Mouse (Mus musculus) adipocyte (in vitro differentiated cells): ENCODE results near the gene Sptb.

Experiments used
- DNase-seq: peaks from one replicate; pipeline ENCODE4 v3.0.0-alpha.2; 2016; ENCODE audit warnings: low spot score

Sptb gene

GRCm38 (mm10) chr12:76673794-76674222, 36.5 kb downstream of the Sptb start:
- no peak for DNase-seq

DNA sequence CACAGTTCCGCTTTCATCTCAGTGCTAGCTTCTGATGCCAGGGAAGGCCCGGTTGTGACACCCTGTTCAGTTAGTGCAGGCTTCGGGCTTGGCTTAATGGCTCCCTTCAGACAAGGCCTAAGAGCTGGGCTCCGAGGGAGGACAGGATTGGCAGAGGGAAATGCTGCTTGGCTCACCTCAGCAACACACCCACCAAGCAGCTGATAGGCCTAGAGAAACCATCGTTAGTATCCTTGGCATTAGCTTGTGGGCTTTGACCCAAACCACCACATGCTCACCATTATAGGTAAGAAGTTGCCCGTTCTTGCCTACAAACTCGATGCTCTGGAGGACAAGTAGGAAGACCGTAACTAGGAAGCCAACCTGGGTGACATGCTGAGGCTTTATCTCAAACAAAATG, 38.3 kb downstream of the Sptb start:
- no peak for DNase-seq

DNA sequence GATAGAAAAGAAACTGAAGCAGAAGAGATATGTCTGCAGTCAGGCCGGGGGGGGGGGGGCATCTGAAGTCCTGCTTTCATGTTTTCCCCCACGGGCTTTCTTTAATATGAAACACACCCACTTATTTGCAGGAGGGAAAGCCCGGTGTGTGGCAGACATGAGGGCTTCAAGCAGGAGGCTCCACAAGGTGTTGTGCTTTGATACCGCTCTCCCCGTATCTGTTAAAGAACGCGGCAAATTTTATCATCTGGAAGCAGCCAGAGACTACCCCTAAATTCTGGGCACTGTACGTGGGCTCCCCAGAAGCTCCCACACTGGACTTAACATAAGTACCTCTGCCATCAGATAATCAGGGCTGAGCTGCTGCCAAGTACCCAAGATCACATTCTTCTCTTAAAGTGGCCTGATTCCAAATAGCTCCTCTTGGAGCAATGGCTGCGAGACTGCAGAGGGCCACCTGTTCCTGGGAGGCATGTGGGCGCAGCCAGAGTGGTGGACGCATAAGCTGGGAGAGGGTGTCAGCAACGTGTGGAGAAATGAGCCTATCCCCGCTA, 39.7 kb downstream of the Sptb start:
- no peak for DNase-seq

GRCm38 (mm10) chr12:76669956-76670530, 40.3 kb downstream of the Sptb start:
- no peak for DNase-seq

GRCm38 (mm10) chr12:76668654-76669419, 41.5 kb downstream of the Sptb start:
- DNase-seq, result no peak

- DNase-seq, result no peak
Measured at GRCm38 (mm10) chr12:76651788-76652345, 58.5 kb downstream of the Sptb start.

DNA sequence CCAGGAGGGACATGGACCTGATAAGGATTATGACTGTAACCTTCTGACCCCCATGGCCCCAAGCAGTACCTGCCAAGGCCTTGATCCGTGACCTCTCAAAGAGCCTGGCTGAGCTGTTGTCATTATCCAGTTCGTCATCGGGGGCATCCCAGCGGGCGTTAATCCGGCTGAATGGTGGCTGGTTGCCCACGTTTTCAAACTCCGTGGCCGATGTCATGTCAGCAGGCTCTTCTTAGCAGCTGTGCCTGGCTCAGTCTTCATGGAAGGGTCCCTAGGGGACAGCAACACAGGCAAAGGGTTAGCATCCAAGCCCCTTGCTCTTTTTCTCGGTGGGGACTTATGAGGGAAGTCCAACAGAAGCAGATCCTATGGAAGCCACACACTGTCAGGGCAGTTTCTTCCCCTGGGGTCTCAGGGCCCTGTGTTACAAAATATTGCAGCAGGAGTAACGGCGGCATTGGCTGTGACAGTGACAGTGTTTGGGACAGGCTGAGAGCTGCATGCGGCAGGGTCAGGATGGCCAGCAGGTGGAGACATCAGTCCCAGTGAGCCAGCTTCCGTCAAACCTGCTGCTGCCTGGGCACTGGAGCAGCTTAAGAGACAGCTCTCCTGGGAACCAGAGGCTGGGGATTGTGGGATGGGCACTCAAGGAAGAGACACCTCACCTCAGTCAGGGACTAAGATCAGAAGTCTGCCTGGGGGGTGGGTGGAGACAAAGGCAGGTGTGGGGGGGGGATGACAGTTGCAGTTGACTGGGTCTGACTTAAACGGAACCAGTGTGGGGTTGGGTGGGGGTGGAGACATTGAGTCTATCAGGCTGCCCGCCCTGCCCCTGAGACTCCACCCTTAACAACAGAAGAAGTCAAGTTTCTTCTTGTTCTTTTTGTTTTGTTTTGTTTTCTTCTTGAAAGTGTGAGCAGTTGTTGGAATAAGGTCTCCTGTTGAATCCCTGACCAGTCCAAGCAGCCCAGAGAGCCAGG, 60.3 kb downstream of the Sptb start:
- peak; percentile 8 for DNase-seq

GRCm38 (mm10) chr12:76645222-76646110, 64.9 kb downstream of the Sptb start:
- DNase-seq, result no peak

- no peak for DNase-seq
Measured at GRCm38 (mm10) chr12:76643679-76644078, 66.7 kb downstream of the Sptb start.

GRCm38 (mm10) chr12:76642616-76643015, 67.7 kb downstream of the Sptb start:
- DNase-seq, result no peak

- DNase-seq, result peak; percentile 34
Measured at GRCm38 (mm10) chr12:76640620-76641019, 69.7 kb downstream of the Sptb start.

- DNase-seq, result no peak
Measured at GRCm38 (mm10) chr12:76634899-76635693, 75.3 kb downstream of the Sptb start.

- no peak for DNase-seq
Measured at GRCm38 (mm10) chr12:76623374-76623773, 87.0 kb downstream of the Sptb start.

DNA sequence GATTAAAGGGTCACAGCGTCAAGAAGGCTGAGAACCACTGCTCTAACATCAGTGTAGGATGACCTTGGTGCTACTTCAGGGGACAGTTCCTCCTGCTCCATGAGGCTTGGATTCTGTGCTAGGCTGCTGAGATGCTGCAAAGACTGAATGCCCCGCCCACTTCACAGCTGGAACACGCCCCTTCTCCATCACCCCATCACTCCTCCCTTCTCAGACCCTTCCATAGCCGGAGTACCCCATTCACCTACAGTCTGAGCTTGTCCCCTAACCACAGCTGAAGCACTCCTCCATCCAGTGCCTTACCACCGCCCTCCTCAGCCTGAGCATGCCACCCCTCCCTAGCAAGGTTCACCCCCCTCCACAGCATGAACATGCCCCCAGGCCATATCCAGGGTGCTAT, 90.5 kb downstream of the Sptb start:
- no peak for DNase-seq

GRCm38 (mm10) chr12:76618175-76618574, 92.2 kb downstream of the Sptb start:
- DNase-seq, result no peak

DNA sequence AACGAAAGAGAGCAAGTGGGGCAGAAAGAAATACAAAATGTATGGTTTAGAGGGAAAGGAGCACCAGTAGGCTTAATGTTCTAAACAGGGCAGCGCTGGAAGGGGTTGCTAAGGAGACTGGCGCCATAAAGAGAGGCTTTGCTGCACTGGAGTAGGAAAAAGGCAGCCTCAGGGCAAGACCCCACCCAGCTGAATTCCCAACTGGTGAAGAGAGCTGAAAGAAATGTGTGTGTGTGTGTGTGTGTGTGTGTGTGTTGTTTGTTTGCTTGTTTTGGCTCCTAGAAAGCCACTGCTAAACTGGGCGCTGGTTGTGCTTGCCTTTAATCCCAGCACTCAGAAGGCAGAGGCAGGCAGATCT, 94.8 kb downstream of the Sptb start:
- DNase-seq, result no peak

GRCm38 (mm10) chr12:76614868-76615579, 95.3 kb downstream of the Sptb start:
- DNase-seq, result no peak

GRCm38 (mm10) chr12:76612621-76613020, 97.7 kb downstream of the Sptb start:
- DNase-seq, result no peak

DNA sequence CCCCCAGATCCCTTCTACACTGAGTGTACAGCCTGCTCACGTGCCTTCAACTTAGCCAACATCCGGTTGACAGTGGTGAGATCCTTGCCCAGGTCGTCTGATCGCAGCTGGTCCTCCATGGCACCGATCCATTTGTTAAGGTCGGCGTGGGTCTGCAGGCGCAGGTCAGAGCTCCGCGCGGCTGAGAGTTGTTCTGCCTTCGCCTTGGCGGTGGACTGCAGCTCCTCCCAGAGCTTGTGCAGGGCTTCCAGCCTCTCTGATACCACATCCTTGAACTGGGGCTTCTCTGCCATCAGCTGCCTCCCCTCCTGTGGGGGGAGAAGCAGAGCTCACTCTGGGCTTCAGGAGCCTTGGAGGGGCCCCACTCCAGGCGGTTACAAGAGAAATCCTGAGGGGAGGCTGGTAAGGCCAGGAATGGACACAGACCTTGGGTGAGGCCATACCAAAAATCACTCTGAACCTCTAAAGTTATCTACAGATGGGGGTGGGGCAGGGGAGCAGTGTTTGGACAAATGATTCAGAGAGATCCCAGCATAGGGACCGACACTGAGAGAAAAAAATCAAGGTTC, 101.3 kb downstream of the Sptb start:
- DNase-seq, result no peak
